Mouse (Mus musculus) intestine, embryonic 15.5 days (tissue): ENCODE data around the gene Vps41. TPM values are rescaled to one million over a fixed set of nuclear protein-coding genes. Genes with fewer than 3 reads are reported as not detected.

ENCODE experiments used
- ATAC-seq: fragments of 200-750 bp; cut with Nextera tagmentation; 2 replicates; pipeline ENCODE4 v1.8.0; 2017; ENCODE audit warnings: moderate TSS enrichment, moderate library complexity
- H3K27ac ChIP-seq: fragments of 300-500 bp; sonication (generic); 2 replicates; pipeline ENCODE4 v1.5.1; 2015; ENCODE audit warnings: mild to moderate bottlenecking, inconsistent platforms
- H3K27me3 ChIP-seq: fragments of 300-500 bp; sonication (generic); replicated peaks from 2 replicates; pipeline ENCODE4 v1.6.1; 2015; ENCODE audit warnings: inconsistent platforms
- H3K36me3 ChIP-seq: fragments of 300-500 bp; sonication (generic); 2 replicates; pipeline ENCODE4 v1.6.1; 2015; ENCODE audit warnings: inconsistent platforms
- H3K4me1 ChIP-seq: fragments of 300-500 bp; sonication (generic); replicated peaks from 2 replicates; pipeline ENCODE4 v1.6.1; 2015; ENCODE audit warnings: inconsistent platforms
- H3K4me2 ChIP-seq: fragments of 300-500 bp; sonication (generic); replicated peaks from 2 replicates; pipeline ENCODE4 v1.6.1; 2015; ENCODE audit warnings: mild to moderate bottlenecking, inconsistent platforms
- H3K4me3 ChIP-seq: fragments of 300-500 bp; sonication (generic); replicated peaks from 2 replicates; pipeline ENCODE4 v1.5.1; 2015; ENCODE audit warnings: inconsistent platforms
- H3K9ac ChIP-seq: fragments of 300-500 bp; sonication (generic); 2 replicates; pipeline ENCODE4 v1.6.1; 2015; ENCODE audit warnings: inconsistent platforms
- H3K9me3 ChIP-seq: fragments of 300-500 bp; sonication (generic); 2 replicates; pipeline ENCODE4 v1.6.1; 2016; ENCODE audit warnings: inconsistent platforms
- WGBS: fragments of 180-500 bp; shearing (Covaris S2); methylation state at CpG from one replicate; pipeline ENCODE4 v1.1.7; 2015; 5-methylcytosine and 5-hydroxymethylcytosine counted together
- polyA plus RNA-seq: library from polyadenylated mRNA; unstranded; fragments of >200 nt; fragmentation: Nextera tagmentation; extraction: Ambion mirVana; gene quantifications from 2 replicates; pipeline ENCODE4 v1.2.1, GENCODE M21; 2015

The Vps41 gene
- polyA plus RNA-seq: 58.6 and 60.0 TPM in 2 replicates

GRCm38 (mm10) chr13:18717185-18717584 is at the start of gene Vps41:
Gene Vps41 (plus strand): TSS chr13:18717286.
- H3K4me1 ChIP-seq: peaks cover 3% of the 10 kb centered on the region; the same call in 1 of the 2 replicates
- H3K36me3 ChIP-seq: no peaks in the 10 kb centered on the region
- H3K27ac ChIP-seq: 0 out of 2 replicates have a peak within 1 kb of the TSS, but pooled peaks have one; percentile 17
- H3K4me3 ChIP-seq: peak within 1 kb of the TSS; percentile 85
- H3K27me3 ChIP-seq: no peaks in the 10 kb centered on the region
- no peaks in the 10 kb centered on the region for H3K9me3 ChIP-seq
- peak; percentile 99 for ATAC-seq
- H3K4me2 ChIP-seq: peak within 1 kb of the TSS; percentile 56
- H3K9ac ChIP-seq: peak within 1 kb of the TSS; percentile 86
- 0% methylated on average over 21 of the region's 21 CpGs for WGBS

DNA sequence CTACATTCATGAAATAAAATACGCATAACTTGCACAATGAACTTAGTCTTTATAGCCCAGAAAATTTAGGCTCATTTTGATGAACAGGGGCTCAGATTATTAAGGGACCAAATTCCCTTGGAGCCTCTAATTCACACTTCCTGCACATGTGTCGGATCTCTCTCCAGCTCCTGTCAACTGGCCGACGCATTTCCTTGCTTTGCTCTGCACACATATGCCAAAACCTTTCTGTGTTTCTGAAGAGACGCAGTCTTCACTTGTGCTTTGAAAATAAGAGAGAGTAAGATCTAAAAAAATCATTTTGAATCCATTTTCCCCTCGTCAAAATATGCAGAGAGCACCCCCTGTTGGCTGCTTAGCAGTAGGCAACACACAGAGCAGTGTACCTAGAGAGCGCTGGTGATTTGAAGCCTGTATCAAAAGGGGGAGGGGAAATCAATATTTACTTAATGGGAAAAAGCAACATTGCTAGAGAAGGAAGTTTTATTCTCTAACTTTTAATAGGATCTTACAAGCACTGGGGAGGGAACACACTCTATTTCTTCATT is 18.5 kb upstream of the Vps41 start:
- no peak overlapping the region for H3K9ac ChIP-seq
- ATAC-seq: no peak
- 40% methylated on average over 7 of the region's 7 CpGs for WGBS
- no peaks in the 10 kb centered on the region for H3K27me3 ChIP-seq
- no peaks in the 10 kb centered on the region for H3K9me3 ChIP-seq
- no peaks in the 10 kb centered on the region for H3K4me1 ChIP-seq
- H3K27ac ChIP-seq: no peak overlapping the region
- H3K36me3 ChIP-seq: no peaks in the 10 kb centered on the region
- no peak overlapping the region for H3K4me2 ChIP-seq
- H3K4me3 ChIP-seq: no peak overlapping the region

DNA sequence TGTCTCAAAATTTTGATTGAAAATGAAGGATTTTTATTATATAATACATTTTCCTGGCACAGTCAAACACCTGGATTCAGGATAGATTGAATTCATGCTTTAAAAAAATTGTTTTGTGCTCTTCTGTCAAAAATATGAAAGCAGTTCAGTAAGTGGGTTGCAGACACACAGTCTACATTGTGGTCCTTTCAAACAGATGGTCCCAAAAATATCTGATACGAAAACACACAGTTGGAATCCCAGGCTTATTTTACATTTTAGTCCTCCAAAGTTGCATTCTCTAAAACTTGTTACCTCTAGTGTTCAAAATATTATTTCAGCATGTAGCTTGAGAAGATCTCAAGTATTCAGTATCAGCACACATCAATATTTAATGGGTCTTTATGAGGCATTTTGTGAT is 5.4 kb upstream of the Vps41 start:
- WGBS: 89% methylated on average over 1 of the region's 1 CpGs

DNA sequence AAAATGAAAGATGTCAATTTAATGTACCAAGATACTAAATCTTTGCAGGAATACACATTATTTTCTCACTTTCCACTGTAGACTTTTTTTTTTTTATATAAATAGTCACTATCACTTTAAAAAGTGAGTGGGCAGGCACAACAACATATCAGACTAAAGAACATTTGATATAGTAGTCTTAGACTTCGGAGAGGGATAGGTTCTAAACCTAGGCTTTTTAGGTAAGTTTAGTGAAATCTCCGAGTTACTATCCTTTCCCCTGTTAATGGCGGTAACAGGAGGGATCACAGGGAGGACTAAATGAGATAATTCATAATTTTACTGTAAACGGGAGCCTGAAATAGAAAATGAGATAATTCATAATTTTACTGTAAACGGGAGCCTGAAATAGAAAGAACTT is 379 bp upstream of the Vps41 start:
- H3K9me3 ChIP-seq: no peaks in the 10 kb centered on the region
- H3K4me2 ChIP-seq: no peak overlapping the region
- H3K36me3 ChIP-seq: no peaks in the 10 kb centered on the region
- no peaks in the 10 kb centered on the region for H3K27me3 ChIP-seq
- no peak overlapping the region for H3K27ac ChIP-seq
- ATAC-seq: peak; percentile 37
- 41% methylated on average over 5 of the region's 5 CpGs for WGBS
- no peak overlapping the region for H3K9ac ChIP-seq
- peaks cover 3% of the 10 kb centered on the region; the same call in 1 of the 2 replicates for H3K4me1 ChIP-seq
- no peak overlapping the region for H3K4me3 ChIP-seq

More for the DNA sequence above, 5.4 kb upstream of the Vps41 start:
- Histone ChIP-seq H3K4me3 (no peak overlapping the region), H3K4me2 (no peak overlapping the region), H3K9me3 (no peaks in the 10 kb centered on the region), H3K4me1 (no peaks in the 10 kb centered on the region), H3K36me3 (no peaks in the 10 kb centered on the region), H3K27me3 (no peaks in the 10 kb centered on the region), H3K27ac (no peak overlapping the region), H3K9ac (no peak overlapping the region)
- no peak for ATAC-seq

GRCm38 (mm10) chr13:18718461-18718860 is 1.4 kb downstream of the Vps41 start:
- no peaks in the 10 kb centered on the region for H3K9me3 ChIP-seq
- H3K4me1 ChIP-seq: peaks cover 3% of the 10 kb centered on the region; the same call in 1 of the 2 replicates
- 73% methylated on average over 5 of the region's 5 CpGs for WGBS
- ATAC-seq: no peak
- H3K9ac ChIP-seq: no peak overlapping the region
- H3K4me3 ChIP-seq: no peak overlapping the region
- no peak overlapping the region for H3K27ac ChIP-seq
- H3K36me3 ChIP-seq: no peaks in the 10 kb centered on the region; the same call in 1 of the 2 replicates
- no peaks in the 10 kb centered on the region for H3K27me3 ChIP-seq
- 0 out of 2 replicates have a peak overlapping the region, but pooled peaks have one; percentile 14 for H3K4me2 ChIP-seq

DNA sequence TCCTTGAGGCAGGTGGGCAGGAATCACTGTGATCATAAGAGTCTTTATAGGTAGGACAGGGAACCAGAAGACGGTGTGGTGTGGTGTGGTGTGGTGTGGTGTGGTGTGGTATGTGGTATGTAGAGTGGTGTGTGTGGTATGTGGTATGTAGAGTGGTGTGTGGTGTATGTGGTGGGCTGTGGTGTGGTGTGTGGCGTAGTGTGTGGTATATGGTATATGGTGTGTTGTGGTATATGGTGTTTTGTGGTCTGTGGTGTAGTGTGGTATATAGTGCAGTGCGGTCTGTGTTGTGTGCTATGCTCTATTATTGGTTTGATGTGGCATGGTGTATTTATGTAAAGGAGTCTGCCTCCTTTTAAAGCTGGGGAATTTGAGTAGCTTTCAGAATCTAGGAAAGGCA is 13.6 kb downstream of the Vps41 start:
- Histone ChIP-seq H3K36me3 (0 out of 2 replicates have a peak, but pooled peaks cover 4% of the 10 kb centered on the region), H3K27ac (no peak overlapping the region), H3K9ac (no peak overlapping the region), H3K4me2 (no peak overlapping the region), H3K27me3 (no peaks in the 10 kb centered on the region), H3K4me1 (no peaks in the 10 kb centered on the region), H3K4me3 (no peak overlapping the region), H3K9me3 (no peaks in the 10 kb centered on the region)
- WGBS: 97% methylated on average over 3 of the region's 3 CpGs
- no peak for ATAC-seq

GRCm38 (mm10) chr13:18736590-18736989 is 19.5 kb downstream of the Vps41 start:
- no peaks in the 10 kb centered on the region for H3K27me3 ChIP-seq
- H3K27ac ChIP-seq: no peak overlapping the region
- ATAC-seq: no peak
- no peaks in the 10 kb centered on the region for H3K9me3 ChIP-seq
- 0 out of 2 replicates have a peak, but pooled peaks cover 6% of the 10 kb centered on the region for H3K36me3 ChIP-seq
- H3K4me1 ChIP-seq: no peaks in the 10 kb centered on the region
- no peak overlapping the region for H3K9ac ChIP-seq
- no peak overlapping the region for H3K4me3 ChIP-seq
- 46% methylated on average over 1 of the region's 1 CpGs for WGBS
- no peak overlapping the region for H3K4me2 ChIP-seq

DNA sequence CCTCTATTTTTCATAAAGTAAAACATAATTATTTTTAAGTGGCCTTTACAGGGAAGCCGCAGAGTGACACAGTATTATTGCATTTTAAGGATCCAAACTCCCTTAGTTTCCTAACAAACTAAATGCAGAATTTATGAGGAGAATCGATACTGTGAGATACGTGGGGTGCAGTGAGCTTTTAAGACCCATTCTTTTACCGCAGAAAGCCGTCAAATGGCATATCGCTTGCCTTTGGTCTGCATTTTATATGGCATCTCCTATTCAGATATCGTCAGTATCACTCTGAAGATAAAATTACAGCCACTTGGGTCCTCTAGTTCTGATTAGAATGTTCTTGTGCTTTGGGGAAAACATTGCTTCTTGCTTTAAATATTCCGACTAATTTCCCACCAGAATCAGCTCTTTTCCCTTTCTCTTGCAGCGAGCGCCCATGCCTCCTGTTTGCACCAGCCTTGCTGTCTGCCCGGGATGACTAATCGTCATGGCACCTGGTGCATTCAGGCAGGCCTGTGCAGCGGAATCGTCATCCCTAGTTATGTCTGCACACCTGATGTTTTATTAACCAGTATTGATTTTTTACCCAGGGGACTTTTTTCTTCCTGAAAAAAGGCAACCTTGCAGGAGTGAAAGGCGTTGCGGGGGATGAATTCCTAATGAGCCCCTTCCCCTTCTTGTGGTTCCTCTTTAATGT is 26.6 kb downstream of the Vps41 start:
- peak; percentile 92 for ATAC-seq
- H3K4me2 ChIP-seq: 0 out of 2 replicates have a peak overlapping the region, but pooled peaks have one; percentile 5
- WGBS: 77% methylated on average over 16 of the region's 16 CpGs

DNA sequence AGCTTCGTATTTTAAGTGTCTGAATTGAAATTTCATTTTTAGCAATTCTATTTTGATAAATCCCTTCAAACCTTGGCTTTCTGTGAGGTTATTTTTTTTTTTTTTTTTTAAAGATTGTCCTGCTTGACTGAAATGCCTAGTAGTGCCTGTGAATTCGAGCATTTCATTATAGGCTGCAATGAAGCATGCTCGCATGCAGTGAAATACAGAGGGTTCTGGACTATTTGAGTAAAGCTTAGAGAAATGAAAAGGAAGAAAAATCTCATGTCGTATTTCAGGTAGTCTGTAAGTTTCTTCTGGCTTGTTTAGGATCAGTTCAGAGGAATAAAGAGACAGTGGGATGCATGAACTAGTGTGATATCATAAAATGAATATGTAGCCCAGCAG is 27.2 kb downstream of the Vps41 start:
- Histone ChIP-seq H3K9ac (no peak overlapping the region), H3K4me2 (no peak overlapping the region), H3K36me3 (0 out of 2 replicates have a peak, but pooled peaks cover 6% of the 10 kb centered on the region), H3K4me3 (no peak overlapping the region), H3K27ac (no peak overlapping the region), H3K9me3 (no peaks in the 10 kb centered on the region), H3K27me3 (no peaks in the 10 kb centered on the region), H3K4me1 (no peaks in the 10 kb centered on the region)
- 71% methylated on average over 4 of the region's 4 CpGs for WGBS
- ATAC-seq: no peak

More for the DNA sequence above, 26.6 kb downstream of the Vps41 start:
- H3K9ac ChIP-seq: no peak overlapping the region
- no peaks in the 10 kb centered on the region for H3K9me3 ChIP-seq
- H3K4me1 ChIP-seq: no peaks in the 10 kb centered on the region
- H3K27ac ChIP-seq: no peak overlapping the region
- H3K4me3 ChIP-seq: no peak overlapping the region
- H3K36me3 ChIP-seq: 0 out of 2 replicates have a peak, but pooled peaks cover 6% of the 10 kb centered on the region
- no peaks in the 10 kb centered on the region for H3K27me3 ChIP-seq

- 65% methylated on average over 3 of the region's 3 CpGs for WGBS
- no peak for ATAC-seq
These were observed 40.9 kb downstream of the Vps41 start for GRCm38 (mm10) chr13:18757958-18758357.

GRCm38 (mm10) chr13:18759361-18760056 is 42.4 kb downstream of the Vps41 start:
- Histone ChIP-seq H3K4me3 (no peak overlapping the region), H3K9ac (no peak overlapping the region), H3K27ac (no peak overlapping the region), H3K36me3 (no peaks in the 10 kb centered on the region), H3K27me3 (no peaks in the 10 kb centered on the region), H3K4me2 (no peak overlapping the region), H3K9me3 (no peaks in the 10 kb centered on the region), H3K4me1 (no peaks in the 10 kb centered on the region)
- 76% methylated on average over 5 of the region's 5 CpGs for WGBS
- ATAC-seq: peak; percentile 65

More at GRCm38 (mm10) chr13:18757958-18758357, 40.9 kb downstream of the Vps41 start:
- no peak overlapping the region for H3K9ac ChIP-seq
- H3K4me3 ChIP-seq: no peak overlapping the region
- H3K4me2 ChIP-seq: no peak overlapping the region
- H3K9me3 ChIP-seq: no peaks in the 10 kb centered on the region
- H3K27me3 ChIP-seq: no peaks in the 10 kb centered on the region
- no peak overlapping the region for H3K27ac ChIP-seq
- H3K4me1 ChIP-seq: no peaks in the 10 kb centered on the region
- H3K36me3 ChIP-seq: no peaks in the 10 kb centered on the region

GRCm38 (mm10) chr13:18761452-18761851 is 44.4 kb downstream of the Vps41 start:
- H3K27ac ChIP-seq: no peak overlapping the region
- ATAC-seq: no peak

More at GRCm38 (mm10) chr13:18761452-18761851, 44.4 kb downstream of the Vps41 start:
- 78% methylated on average over 1 of the region's 1 CpGs for WGBS
- Histone ChIP-seq H3K9me3 (no peaks in the 10 kb centered on the region), H3K9ac (no peak overlapping the region), H3K4me2 (no peak overlapping the region), H3K4me1 (no peaks in the 10 kb centered on the region), H3K27me3 (no peaks in the 10 kb centered on the region), H3K36me3 (no peaks in the 10 kb centered on the region), H3K4me3 (no peak overlapping the region)
